Mouse (Mus musculus) liver, adult 2 months (tissue): ENCODE data around the gene Hoxc8. TPM values are rescaled to one million over a fixed set of nuclear protein-coding genes. Genes with fewer than 3 reads are reported as not detected.

ENCODE experiments used
- DNase-seq: peaks from one replicate; pipeline ENCODE4 v3.0.0-alpha.2; 2011; ENCODE audit warnings: low read depth, low spot score; ENCODE audit errors: extremely low read depth
- H3K27ac ChIP-seq: fragments of 200-500 bp; replicated peaks from 2 replicates; pipeline ENCODE4 v1.5.1; 2012; ENCODE audit warnings: low read depth, mild to moderate bottlenecking, control low read depth, inconsistent platforms, low read length; ENCODE audit not compliant: insufficient read depth
- H3K27me3 ChIP-seq: fragments of 200-500 bp; 2 replicates; pipeline ENCODE4 v1.6.1; 2012; ENCODE audit warnings: mild to moderate bottlenecking, moderate library complexity, low read length, inconsistent platforms; ENCODE audit not compliant: control insufficient read depth, insufficient read depth
- H3K36me3 ChIP-seq: fragments of 200-500 bp; 2 replicates; pipeline ENCODE4 v1.6.1; 2012; ENCODE audit warnings: low read length, inconsistent platforms; ENCODE audit not compliant: control insufficient read depth, insufficient read depth
- H3K4me1 ChIP-seq: fragments of 200-500 bp; 2 replicates; pipeline ENCODE4 v1.6.1; 2011; ENCODE audit warnings: low read length; ENCODE audit not compliant: control insufficient read depth, insufficient read depth
- H3K4me3 ChIP-seq: fragments of 200-500 bp; 2 replicates; pipeline ENCODE4 v1.5.1; 2011; ENCODE audit warnings: low read depth, mild to moderate bottlenecking, control low read depth, low read length, moderate library complexity; ENCODE audit not compliant: insufficient read depth
- H3K79me2 ChIP-seq: fragments of 200-500 bp; 2 replicates; pipeline ENCODE4 v1.6.1; 2012; ENCODE audit warnings: inconsistent platforms, mild to moderate bottlenecking, low read length, moderate library complexity; ENCODE audit not compliant: control insufficient read depth, insufficient read depth
- H3K9ac ChIP-seq: fragments of 200-500 bp; 2 replicates; pipeline ENCODE4 v1.6.1; 2012; ENCODE audit warnings: low read depth, mild to moderate bottlenecking, control low read depth, inconsistent platforms, low read length
- CTCF ChIP-seq: fragments of 200-500 bp; IDR thresholded peaks from 2 replicates; pipeline ENCODE4 v1.5.1; 2011; ENCODE audit warnings: low read depth, low read length, control low read depth
- POLR2A ChIP-seq: fragments of 200-500 bp; IDR thresholded peaks from 2 replicates; pipeline ENCODE4 v1.6.1; 2011; ENCODE audit warnings: low read length, control low read depth; ENCODE audit not compliant: insufficient read depth; ENCODE audit errors: extremely low read depth
- WGBS: fragments of 180-500 bp; shearing (Covaris S2); methylation state at CpG from one replicate; pipeline ENCODE4 v1.1.7; 2018; 5-methylcytosine and 5-hydroxymethylcytosine counted together
- polyA plus RNA-seq: library from polyadenylated mRNA; depleted of rRNA; stranded (reverse); fragments of >200 nt; gene quantifications from 2 replicates; pipeline ENCODE4 v1.2.3, GENCODE M21; 2012
- total RNA-seq: library from RNA; depleted of rRNA; stranded (reverse); fragments of >200 nt; gene quantifications from 2 replicates; pipeline ENCODE4 v1.2.3, GENCODE M21; 2014

Gene Hoxc8
- total and polyA plus RNA-seq, 2 experiments, result not detected

- H3K79me2 ChIP-seq, result no peaks in the 10 kb centered on the region
- H3K4me1 ChIP-seq, result no peaks in the 10 kb centered on the region
- no peak overlapping the region for H3K4me3 ChIP-seq
- WGBS, result 4% methylated on average over 8 of the region's 8 CpGs
- H3K36me3 ChIP-seq, result no peaks in the 10 kb centered on the region
- no peak overlapping the region for H3K9ac ChIP-seq
- H3K27me3 ChIP-seq, result peaks cover 14% of the 10 kb centered on the region; the same call in 1 of the 2 replicates
- TF ChIP-seq CTCF, result no peak
- no peak for TF ChIP-seq POLR2A
- DNase-seq, result no peak
- no peak overlapping the region for H3K27ac ChIP-seq
These were observed 30.6 kb downstream of the Hoxc8 start for GRCm38 (mm10) chr15:103020899-103021418.

GRCm38 (mm10) chr15:103021544-103021943, 31.1 kb downstream of the Hoxc8 start:
- DNase-seq, result no peak
- no peak for TF ChIP-seq CTCF
- TF ChIP-seq POLR2A, result no peak
- no peaks in the 10 kb centered on the region for H3K4me1 ChIP-seq
- H3K4me3 ChIP-seq, result no peak overlapping the region
- no peak overlapping the region for H3K27ac ChIP-seq
- H3K9ac ChIP-seq, result no peak overlapping the region
- 15% methylated on average over 8 of the region's 8 CpGs for WGBS
- no peaks in the 10 kb centered on the region for H3K79me2 ChIP-seq
- no peaks in the 10 kb centered on the region for H3K36me3 ChIP-seq
- peaks cover 18% of the 10 kb centered on the region; the same call in 1 of the 2 replicates for H3K27me3 ChIP-seq

DNA sequence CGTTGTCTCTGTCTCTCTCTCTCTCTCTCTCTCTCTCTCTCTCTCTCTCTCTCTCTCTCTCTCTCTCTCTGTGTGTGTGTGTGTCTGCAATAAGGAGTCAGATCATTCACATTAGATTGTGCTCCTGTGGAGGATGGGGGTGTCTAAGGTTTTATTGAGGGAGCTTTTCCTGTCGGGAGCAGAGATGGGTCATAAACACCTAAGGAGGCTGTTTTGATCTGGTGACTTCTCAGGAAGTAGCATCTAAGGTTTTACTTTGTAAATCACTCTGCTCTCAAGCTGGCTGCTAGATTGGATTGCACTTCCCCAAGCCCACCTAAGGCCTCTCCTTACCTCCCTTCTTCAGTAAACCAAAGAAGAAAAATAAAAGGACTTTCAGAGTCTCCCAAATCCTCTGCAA, 33.7 kb downstream of the Hoxc8 start:
- Histone ChIP-seq H3K79me2 (no peaks in the 10 kb centered on the region), H3K27me3 (peaks cover 23% of the 10 kb centered on the region), H3K4me1 (no peaks in the 10 kb centered on the region), H3K4me3 (no peak overlapping the region), H3K9ac (no peak overlapping the region), H3K36me3 (no peaks in the 10 kb centered on the region), H3K27ac (no peak overlapping the region)
- TF ChIP-seq POLR2A (no peak), CTCF (no peak)
- WGBS, result 10% methylated on average over 2 of the region's 2 CpGs
- no peak for DNase-seq

GRCm38 (mm10) chr15:103027266-103028235, 37.1 kb downstream of the Hoxc8 start:
- Histone ChIP-seq H3K36me3 (no peaks in the 10 kb centered on the region), H3K9ac (no peak overlapping the region), H3K27me3 (peaks cover 19% of the 10 kb centered on the region), H3K27ac (no peak overlapping the region), H3K4me3 (no peak overlapping the region), H3K4me1 (no peaks in the 10 kb centered on the region), H3K79me2 (no peaks in the 10 kb centered on the region)
- 5% methylated on average over 43 of the region's 43 CpGs for WGBS
- TF ChIP-seq POLR2A (no peak), CTCF (no peak)
- DNase-seq, result no peak

DNA sequence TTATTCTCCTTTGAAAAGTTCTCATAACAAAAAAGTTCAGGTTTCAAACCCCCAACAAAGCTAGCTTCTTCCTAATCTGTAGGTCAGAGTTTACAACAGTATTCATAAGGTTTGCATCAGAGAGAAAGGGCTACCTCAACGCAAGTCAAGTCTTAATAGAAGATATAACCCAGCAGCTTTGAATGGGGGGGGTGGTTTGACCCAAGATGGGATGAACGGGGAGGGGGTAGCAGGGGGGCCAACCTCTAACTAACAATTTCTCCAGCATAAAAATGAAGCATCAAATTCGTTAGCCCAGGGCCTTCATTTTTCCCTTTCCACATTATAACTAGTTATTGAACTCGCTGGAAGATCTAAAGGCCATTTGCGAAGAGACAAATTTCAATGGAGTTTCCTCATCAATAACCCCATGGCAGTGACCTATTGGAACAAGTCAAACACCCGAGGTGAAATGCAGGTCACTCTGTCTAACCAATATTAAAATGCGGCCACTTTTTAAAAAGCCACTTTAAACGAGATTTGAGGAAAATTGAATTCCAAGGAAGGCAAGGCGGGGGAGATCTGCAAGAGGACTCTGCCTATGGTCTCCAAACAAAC, 38.6 kb downstream of the Hoxc8 start:
- Histone ChIP-seq H3K36me3 (no peaks in the 10 kb centered on the region), H3K27ac (no peak overlapping the region), H3K27me3 (peaks cover 23% of the 10 kb centered on the region), H3K4me3 (no peak overlapping the region), H3K79me2 (no peaks in the 10 kb centered on the region), H3K4me1 (no peaks in the 10 kb centered on the region), H3K9ac (no peak overlapping the region)
- WGBS, result 32% methylated on average over 9 of the region's 9 CpGs
- no peak for DNase-seq
- TF ChIP-seq POLR2A (no peak), CTCF (no peak)
